Mouse (Mus musculus) pancreas, adult 10 weeks (tissue): Measurements from ENCODE around the gene Dnajc24. TPM values are rescaled to one million over a fixed set of nuclear protein-coding genes. Genes with fewer than 3 reads are reported as not detected.

Experiments used
- polyA plus RNA-seq: library from polyadenylated mRNA; stranded (reverse); fragments of 350-450 nt; fragmentation: Illumina TruSeq; extraction: RNeasy Lipid Tissue Mini Kit (QIAGEN cat#74804); gene quantifications from one replicate; pipeline ENCODE4 v1.2.3, GENCODE M21; 2015; ENCODE audit warnings: low read depth, low replicate concordance; ENCODE audit not compliant: insufficient read depth

Dnajc24 gene
- 2.7 TPM for polyA plus RNA-seq

DNA sequence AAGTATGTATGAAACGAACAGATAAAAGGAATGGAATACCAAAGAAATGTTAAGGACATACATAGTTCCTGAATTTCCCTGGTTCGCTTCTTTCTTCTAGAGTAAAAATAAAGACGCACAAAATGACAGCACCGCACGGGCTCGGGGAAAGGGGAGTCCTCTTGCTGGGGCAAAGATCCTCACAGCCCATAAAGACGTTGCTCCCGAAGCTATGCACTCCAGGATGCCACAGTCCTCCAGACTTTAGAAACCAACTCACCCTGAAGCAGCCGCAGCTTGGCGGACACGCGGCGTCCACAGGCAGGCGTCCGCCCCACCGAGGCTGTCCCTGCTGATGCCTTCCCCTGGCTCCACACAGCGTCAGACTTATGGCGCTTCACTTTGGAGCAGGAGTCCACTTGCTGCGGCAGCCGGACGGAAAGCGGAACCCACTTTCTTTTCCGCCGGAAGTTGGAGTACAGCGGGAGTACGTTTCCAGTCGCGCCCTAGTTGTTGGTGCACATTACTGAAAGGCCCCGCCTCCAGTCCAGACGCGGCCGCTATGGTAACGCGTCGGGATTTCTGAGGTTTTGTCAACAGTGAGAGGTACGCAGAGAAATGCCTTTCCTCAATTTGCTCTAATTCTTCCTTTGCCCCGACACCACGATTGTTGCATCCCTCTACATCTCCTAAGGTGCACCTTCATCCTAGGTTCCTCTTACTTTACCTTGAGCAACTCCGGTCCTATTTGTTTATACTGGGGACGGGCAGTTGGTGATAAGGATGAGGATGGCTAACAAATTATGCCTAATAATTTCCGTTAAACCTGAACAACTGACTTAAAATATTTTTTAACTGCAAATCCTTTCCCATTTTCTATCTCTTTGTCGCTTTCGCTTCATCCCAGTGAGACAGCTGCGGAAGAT lies at the start of gene Dnajc24:
TSS of gene Dnajc24 (minus strand) at position 715 of the 905 bp plus-strand sequence.

Other genes with a start within 250 kb of the Dnajc24 start
- gene Elp4, start 99.0 kb downstream of the Dnajc24 start, polyA plus RNA-seq = 1.8 TPM
- gene Immp1l, start 98.9 kb downstream of the Dnajc24 start, polyA plus RNA-seq = 16.6 TPM